Mouse (Mus musculus) heart, postnatal 10 days (tissue): Measurements from ENCODE around the gene Fzd7. TPM values are rescaled to one million over a fixed set of nuclear protein-coding genes. Genes with fewer than 3 reads are reported as not detected.

Experiments
- total RNA-seq, 2 experiments: library from RNA; stranded (reverse); gene quantifications; 2 replicates each; pipeline ENCODE4 v1.2.3; 2021

The Fzd7 gene
- total RNA-seq, 2 experiments from 2014 or later = 6.4 to 6.7 TPM

Other genes starting within 250 kb of the Fzd7 start
- gene Als2, start 245.2 kb upstream of the Fzd7 start, total RNA-seq = 10 to 100 TPM; 10.7 to 11.0 TPM
- under 1 TPM in 1 of 2 experiments, not detected in 1; 0.22 TPM for gene Cdk15, start 225.5 kb upstream of the Fzd7 start, total RNA-seq
- under 1 TPM; 0.35 to 0.45 TPM for gene Gm973, start 33.8 kb downstream of the Fzd7 start, total RNA-seq
- 10 to 100 TPM; 62.5 to 73.8 TPM for gene Sumo1, start 188.4 kb downstream of the Fzd7 start, total RNA-seq
- 10 to 100 TPM; 53.8 to 59.4 TPM for gene Nop58, start 202.5 kb downstream of the Fzd7 start, total RNA-seq